Mouse (Mus musculus): ENCODE data around the gene Nudt8.
A peak's percentile ranks its signal among the peaks of the same experiment; 100 is the strongest.

The Nudt8 gene

DNA sequence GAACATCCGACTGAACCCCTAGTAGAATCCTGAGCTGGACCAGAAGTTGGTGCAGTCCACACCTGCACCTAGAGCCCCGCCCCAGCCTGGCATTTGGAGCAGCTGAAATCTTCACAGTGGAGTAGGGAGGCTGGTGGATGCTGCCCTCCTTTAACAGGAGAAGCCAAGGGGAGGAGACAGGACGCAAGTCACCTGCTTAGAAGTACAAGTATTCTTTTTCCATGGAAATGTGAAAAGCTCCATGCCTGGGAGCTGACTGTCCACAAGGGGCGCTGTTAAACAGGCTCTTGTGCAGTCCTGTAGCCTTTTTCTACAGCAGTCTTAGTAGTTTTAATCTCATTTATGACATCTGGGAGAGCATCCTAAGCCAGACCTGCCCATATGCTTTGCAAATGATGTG is 11.6 kb upstream of the Nudt8 start:
- DNase-seq: no peak

DNA sequence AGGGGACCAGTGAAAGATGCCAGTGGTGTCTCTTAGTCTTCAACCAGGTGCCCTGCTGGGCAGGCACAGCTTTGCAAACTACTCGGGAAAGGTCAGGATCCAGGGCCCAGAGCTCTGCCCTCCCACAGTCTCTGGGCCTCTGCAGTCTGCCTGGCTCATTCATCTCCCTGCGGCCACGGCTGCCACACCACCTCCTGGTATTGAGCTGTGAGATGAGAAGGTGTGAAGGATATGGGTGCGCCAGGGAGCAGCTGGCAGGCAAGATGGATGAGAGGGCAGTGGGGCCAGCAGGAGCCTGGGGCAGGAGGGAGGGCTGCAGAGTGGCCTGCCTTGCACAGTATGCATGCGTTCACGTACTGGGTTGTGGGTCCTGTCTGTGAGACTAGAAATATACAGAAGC is 9.6 kb upstream of the Nudt8 start:
- DNase-seq: no peak

DNA sequence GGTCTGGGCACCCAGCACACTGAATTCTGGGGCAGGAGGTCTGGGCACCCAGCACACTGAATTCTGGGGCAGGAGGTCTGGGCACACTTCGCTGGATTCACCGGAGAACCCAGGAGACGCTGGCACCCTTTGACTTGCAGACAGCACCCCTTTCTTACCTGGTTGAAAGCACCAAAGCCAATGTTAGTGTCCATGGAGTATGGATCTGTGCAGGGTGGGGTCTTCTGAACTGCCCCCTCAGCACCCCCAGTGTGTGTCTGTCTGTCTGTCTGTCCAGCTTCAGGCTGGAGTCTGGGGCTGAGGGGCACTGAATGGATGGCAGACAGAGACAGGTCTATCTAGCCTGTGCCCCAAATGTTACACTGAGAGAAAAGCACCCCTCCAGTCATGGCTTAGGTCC is 8.8 kb upstream of the Nudt8 start:
- DNase-seq: no peak

DNA sequence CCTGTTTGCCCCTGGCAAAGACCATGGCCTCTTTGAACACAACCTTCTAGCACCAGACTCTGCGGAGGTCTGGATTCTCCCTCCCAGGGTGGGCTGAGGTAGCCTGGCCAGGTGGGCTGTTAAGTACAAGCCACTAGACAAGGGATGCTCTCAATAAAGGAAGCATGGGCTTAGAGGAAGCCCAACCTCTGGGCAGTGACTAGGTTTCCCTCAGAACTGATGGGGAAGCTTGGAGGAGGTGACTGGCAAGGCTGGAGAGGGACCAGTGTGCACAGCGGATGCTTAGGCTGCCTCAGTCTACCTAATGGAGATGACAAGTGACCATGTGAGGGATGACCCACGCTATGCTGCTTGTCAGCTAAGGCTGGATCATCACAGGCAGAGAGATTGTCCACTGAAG is 8.4 kb upstream of the Nudt8 start:
- DNase-seq: no peak

DNA sequence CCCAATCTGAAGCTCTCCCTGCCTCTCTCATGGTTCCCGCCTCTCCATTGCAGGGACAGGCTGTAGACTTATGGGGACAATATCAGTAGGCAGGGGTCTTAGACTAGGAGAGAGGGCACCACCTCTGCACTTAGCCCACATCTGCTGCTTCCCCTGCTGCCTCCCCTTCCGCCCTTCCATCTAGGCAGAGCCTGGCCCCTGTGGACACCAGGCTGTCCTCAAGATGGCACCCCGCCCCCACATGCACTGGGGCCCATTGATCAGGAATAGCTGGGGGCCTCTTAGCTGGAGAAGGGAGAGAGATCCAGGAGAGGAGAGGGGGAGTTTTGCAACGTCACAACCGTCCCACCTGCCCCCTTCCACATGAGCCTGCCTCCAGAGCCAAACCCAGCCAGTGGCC is 8.0 kb upstream of the Nudt8 start, which contains the start of gene Tbx10:
Tbx10 (plus strand) TSS at position 337 of the 400 bp plus-strand sequence.
- DNase-seq: no peak

DNA sequence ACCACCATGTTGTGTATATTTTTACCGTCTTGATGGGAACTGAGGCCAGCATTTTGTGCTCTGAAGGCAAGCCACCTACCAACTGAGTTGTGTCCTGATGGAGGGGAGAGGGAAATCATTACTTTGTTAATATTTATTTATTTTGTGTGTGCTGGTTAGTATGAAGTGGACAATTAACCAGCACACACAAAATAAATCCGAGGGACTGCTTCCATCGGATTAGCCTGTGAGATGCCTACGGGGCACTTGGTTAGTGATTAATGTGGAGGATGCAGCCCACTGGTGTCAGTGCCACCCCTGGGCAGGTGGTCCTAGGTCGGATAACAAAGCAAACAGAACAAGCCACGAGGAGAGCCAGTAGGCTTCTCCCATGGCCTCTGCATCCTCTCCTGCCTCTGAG is 5.4 kb upstream of the Nudt8 start:
- no peak for DNase-seq

DNA sequence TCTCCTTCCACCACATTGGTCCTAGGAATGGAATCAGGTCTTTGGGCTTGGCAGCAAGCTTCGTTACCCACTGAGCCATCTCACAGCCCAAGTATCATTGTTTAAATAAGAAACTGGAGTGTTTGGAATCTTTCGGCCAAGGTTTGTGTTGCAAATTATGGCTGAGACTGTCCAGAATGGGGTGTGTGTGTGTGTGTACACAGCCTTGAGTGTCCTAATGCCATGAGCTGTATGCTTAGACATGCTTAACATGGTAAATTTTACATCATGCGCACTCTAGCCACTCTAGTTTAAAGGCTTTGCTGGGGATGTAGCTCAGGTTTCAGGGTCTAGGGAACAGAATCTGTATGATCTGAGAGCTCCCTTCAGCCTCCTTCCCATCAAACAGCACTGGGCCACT is 4.9 kb upstream of the Nudt8 start:
- DNase-seq: no peak

DNA sequence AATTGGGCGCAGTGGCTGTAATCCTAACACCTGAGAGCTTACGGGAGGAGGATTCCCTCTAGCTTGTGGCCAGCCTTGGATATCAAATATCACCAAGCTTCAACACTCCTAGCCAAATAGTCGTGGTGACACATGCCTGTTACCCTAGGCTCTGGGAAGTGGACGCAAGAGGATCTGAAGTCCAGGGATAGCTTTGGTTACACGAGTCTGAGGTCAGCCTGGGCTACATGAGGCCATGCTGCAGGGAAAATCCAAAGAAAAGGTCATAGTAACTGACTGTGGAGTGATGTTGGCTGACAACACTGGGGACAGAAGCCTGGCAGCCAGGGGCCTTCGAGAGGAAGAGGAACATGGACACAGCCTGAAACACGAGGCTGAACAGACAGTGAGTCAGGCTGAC is 4.3 kb upstream of the Nudt8 start:
- no peak for DNase-seq

DNA sequence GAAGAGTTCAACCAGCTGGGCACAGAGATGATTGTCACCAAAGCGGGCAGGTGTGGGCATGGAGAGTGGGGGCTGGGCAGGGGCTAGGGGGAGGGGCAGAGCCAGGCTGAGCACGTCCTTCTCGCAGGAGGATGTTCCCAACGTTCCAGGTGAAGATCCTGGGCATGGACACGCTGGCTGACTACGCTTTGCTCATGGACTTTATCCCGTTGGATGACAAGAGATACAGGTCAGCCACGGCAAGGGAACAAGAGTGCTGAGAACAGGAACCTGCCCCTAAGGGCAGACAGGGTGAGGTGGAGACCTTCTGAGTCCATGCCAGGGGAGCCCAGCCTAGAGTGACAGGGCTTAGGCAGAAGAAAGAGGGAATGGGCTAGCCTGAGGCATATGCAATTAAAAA is 3.6 kb upstream of the Nudt8 start:
- DNase-seq: no peak

DNA sequence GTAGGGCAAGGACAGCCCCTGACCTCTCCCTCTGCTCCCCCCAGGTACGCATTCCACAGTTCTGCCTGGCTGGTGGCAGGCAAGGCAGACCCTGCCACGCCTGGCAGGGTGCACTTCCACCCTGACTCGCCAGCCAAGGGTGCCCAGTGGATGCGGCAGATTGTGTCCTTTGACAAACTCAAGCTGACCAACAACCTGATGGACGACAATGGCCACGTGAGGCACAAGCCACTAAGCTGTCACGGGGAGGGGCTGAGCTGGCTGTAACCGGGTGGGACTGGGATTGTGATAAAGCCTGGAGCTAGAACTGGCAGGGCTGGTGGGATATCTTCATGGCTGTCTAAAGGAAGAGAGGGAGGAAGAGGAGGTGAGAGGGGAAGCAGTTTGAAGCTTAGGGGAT is 3.1 kb upstream of the Nudt8 start:
- no peak for DNase-seq

DNA sequence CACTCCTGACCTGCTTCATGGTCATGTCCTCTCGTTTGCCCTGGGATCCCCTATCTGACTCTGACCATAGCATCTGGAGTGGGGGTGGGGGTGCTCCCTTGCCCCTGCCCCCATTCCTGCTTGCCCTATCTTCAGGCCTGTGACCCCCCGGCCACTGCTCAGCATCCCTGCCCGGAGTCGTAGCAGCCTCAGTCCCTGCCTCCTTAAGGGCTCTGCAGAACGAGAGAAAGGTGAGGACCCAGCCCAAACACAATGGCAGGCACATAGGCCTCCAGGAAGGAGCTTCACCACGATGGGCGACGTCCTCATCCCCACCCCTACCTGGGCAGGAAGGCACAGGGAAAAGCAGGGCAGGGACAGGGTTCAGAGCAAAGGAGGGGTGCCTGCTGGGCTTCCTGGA is 2.0 kb upstream of the Nudt8 start:
- no peak for DNase-seq

DNA sequence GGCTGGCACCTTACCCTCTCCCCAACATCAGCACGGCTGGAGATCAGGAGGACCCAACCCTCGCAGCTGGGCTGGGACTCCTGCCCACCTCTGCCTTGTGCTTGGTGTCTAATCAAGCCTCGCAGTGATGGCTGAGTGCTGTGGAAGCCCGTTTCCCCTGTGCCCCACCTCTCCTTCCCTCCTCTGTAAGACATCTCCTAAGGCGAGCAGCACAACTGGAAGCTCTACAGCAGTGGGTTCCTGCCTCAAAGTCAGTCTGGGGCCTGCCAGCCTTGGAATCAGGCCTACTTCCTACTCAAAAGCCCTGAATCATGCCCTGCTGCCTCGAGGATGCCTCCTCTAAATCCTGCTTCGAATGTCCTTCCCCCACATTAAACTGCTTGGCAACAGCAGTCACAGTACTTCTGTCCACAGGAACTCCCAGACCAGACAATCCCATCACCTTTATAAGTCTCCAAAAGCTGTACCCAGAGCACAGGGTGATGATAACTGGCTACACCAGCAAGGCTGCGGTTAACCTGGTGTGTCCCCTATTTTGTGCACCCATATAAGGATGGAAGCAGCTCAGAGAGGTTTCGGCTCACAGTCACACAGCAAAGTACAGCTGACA is 1.2 kb upstream of the Nudt8 start:
- DNase-seq: no peak

DNA sequence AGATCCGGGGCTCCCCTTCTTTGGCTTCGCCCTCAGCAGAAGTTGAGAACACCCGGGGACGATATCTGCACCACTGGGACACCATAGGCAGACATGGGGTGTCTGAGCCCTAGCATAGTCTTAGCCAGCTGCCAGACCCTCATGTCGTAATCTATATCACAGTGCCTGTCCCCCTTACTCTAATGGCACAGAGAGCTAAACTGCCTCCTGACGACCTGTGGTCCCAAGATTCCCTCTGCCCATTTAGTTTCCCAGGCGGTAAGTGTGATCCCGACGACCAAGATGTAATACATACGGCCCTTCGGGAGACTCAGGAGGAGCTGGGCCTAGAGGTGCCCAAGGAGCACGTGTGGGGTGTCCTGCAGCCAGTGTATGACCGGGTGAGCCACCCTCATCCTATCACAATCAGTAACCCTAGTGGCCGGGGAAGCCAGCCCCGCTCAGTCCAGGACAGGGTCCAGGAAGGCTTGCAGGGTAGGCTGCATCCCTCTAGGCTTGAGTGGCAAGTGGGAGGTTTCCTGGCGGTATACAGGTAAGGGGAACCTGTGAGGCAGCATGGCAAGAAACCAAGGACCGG is 657 bp downstream of the Nudt8 start:
- no peak for DNase-seq

DNA sequence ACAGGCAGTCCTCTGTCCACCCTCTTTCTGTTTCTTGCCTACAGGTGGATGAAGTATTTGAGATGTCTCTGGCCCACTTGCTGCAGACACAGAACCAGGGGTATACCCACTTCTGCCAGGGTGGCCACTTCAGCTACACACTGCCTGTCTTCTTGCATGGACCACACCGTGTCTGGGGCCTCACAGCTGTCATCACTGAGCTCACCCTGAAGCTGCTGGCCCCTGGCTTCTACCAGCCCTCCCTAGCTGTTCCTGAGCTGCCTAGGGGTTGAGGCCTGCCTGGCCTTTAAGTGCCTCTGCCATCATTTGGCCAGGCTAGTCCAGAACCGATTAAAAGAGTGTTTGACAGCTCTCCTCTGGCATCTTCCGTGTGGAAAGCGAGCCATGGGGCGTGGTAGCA is 1.4 kb downstream of the Nudt8 start:
- no peak for DNase-seq

DNA sequence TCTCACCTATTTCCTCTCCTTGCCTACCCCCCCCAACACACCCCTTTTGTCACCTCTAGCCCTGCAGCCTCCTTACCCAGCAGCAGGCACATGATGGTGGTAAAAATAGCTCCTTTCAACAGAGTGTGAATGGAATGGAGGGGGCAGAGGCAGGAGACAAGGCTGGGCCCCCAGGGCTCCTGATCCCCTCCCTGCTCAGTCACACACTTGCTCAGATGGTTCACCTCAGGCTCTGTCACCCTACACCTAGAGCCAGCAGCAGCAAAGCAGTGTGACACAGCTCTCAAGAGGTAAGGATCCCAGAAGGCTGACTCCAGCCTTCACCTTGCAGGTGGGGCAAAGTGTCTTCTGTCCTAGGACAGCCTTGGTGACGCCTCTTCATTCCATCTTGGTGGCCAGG is 2.7 kb downstream of the Nudt8 start, which contains the start of gene Doc2g:
Doc2g (plus strand) TSS at position 202 of the 400 bp plus-strand sequence.
- no peak for DNase-seq

DNA sequence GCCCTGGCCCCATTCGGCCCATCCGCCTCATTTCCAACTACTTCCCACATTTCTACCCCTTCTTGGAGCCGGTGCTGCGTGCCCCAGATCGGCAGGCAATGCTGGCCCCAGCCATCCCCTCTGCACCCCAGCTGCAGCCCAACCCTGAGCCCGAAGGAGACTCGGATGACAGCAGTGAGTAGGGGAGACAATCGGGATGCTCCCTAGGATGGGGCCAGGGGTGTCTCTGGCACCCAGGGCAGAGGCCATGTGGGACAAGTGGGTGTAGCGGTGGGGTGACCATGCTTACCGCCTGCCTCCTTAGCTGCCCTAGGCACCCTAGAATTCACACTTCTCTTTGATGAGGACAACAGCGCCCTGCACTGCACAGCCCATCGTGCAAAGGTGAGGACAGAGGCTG is 3.3 kb downstream of the Nudt8 start:
- DNase-seq: no peak

DNA sequence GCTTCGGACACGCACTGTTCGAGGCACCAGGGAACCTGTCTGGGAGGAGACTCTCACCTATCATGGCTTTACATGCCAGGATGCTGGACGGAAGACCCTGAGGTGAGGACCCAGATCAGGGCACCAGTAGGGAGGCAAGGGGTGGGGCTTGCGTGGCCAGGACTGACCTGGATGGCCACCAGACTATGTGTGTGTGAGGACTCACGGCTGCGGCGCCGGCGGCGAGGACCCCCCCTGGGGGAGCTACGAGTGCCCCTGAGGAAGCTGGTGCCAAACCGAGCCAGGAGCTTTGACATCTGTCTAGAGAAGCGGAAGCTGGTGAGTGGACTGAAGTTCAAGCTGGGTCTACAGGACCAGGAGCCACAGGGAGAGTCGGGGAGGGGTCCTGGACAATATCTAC is 4.0 kb downstream of the Nudt8 start:
- DNase-seq: no peak

DNA sequence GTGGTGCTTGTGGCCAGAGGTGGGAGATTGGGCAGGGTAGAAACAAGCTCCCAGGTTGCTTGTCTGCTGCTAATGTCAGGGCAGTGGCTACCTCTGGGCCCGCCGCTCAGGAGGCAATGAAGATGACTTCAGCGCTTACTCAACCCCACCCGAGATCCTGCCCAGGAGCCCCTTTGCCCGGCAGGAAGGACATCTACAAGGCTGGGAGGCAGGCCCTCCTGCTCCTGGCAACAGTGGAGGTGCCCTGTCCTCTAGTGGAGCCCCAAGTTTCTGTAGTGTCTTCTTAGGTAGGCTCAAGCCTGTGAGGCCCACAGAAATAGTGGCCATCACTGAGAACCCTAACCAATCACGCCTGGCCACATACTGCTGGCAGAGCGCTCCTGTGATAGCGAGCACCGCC is 4.7 kb downstream of the Nudt8 start:
- no peak for DNase-seq

DNA sequence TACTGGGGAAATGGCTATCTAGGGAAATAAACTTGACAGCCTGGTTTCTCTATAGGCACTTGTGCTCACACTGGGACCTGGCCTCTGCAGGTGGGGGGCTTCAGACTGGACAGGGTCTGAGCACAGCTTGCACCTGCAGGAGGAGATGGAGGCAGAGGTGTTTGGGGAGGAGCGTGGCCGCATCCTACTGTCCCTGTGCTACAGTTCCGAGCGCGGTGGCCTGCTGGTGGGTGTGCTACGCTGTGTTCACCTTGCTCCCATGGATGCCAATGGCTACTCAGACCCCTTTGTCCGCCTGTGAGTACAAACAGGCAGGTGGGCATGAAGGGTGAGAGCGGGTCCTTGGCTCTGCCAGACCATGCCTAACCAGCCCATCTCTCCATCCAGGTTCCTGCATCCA is 5.6 kb downstream of the Nudt8 start:
- DNase-seq: no peak

DNA sequence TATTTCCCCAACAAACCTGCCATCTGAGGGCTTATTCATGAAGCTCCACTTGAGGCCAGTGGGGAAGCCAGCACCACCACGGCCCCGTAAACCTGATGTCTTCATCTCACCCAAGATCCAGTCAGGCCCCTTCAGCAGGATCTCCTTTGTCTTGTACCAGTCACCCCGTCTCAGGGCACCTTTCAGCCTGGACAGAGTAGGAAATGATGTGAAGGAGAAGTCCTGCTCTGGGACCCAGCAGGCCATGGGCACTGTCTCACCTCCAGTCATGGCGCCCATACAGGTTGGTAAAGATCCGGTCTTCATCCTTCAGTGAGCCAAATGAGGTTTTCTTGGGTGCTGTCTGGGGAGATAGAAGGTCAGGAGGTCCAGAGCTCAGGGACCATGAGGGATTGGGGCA is 10.7 kb downstream of the Nudt8 start:
- no peak for DNase-seq

DNA sequence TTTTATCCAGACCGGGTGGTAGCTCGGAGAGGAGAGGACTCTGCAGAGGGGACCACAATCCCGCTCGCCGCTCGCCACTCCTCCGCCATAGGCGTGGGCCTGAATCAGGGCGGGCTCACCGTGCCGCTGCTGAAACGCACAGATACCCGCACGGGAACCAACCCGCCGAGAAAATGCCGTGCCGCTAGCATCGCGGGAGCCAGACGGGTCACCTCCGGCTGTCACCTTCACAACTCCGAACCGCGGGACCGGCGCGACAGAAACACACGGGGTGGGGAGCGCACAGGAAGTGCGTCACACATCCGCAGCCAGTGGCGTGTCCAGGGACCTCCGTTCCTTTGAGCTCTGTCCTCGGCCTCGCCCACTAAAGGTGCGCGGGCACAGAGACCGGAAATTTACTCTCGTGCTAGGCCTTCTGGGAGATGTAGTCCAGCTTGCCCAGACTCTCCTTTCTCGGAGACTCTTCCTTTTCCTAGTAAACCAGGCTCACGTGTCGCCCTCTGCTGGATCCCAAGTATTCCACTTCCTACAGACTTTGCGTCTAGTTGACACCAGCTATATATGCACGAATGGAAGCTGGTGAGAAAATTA is 12.1 kb downstream of the Nudt8 start, which contains the start of gene Ndufv1:
Ndufv1 (minus strand) TSS at position 375 of the 591 bp plus-strand sequence.
- peak; percentile 96 for DNase-seq

DNA sequence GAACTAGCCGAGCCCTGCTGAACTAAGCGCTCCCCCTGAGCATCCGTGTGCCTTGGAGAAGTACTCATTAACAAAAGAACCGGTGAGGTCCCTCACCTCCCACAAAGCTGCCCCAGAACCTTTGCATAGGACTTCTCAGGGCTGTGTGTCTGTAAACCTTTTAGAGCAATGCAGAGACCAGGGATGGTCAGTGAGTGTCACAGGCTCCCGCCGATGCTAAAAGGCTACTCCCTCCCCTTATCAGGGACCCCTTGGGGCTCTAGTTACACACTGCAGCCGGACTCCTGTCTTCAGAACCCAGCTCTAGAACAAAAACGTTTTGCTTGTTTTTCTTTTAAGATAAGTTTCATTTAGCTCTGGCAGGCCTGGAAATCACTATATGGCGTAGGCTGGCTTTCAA is 12.7 kb downstream of the Nudt8 start:
- no peak for DNase-seq

DNA sequence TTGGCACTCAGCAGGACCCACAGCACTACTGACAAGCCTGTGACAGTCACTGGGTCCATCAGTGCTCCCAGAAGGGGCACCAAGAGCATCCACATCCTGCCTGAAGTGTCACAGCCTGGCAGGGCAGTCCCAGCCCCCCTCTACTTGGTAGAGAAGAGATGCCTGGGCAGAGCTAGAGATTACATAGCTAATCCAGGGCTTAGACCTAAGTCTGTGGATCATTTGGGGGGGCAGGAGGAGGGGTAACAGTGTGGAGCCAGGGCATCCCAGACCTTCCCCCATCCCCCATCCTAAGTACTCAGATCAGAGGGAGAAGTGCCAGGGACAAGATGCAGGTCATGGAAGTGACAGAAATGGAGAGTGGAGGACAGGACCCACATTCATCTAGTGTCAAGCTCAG is 14.4 kb downstream of the Nudt8 start:
- no peak for DNase-seq

DNA sequence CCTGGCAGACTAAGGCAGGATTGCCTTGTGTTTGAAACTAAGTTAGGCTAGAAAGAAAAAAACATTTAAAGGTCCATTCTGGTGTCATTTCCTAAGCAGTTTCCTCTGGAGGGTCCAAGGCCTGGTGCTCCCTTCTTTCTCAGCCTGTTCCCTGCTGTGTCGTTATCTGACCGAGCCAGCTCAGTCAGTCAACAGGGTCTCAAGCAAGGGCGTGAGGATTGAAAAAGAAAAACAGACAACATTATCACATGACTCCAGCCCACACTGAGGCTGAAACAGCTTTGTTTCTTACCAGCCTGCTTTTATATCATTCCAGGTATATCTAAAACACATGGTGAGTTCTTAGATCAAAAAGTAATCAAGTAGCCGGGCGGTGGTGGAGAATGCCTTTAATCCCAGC is 15.3 kb downstream of the Nudt8 start:
- DNase-seq: no peak

Measured in lung, postnatal 14 days (tissue).